Mouse (Mus musculus): ENCODE data around the gene Klhl40.

- TF ChIP-seq CTCF (IDR thresholded peaks at IDR 0.05; ENCODE audit: insufficient read depth, low read depth, low read length): no peak
- TF ChIP-seq POLR2A (IDR thresholded peaks at IDR 0.05; ENCODE audit: insufficient read depth, low read depth, low read length): no peak
Observed at GRCm38 (mm10) chr9:121778066-121778624, 738 bp downstream of the Klhl40 start.
